In the genomic region with DNA sequence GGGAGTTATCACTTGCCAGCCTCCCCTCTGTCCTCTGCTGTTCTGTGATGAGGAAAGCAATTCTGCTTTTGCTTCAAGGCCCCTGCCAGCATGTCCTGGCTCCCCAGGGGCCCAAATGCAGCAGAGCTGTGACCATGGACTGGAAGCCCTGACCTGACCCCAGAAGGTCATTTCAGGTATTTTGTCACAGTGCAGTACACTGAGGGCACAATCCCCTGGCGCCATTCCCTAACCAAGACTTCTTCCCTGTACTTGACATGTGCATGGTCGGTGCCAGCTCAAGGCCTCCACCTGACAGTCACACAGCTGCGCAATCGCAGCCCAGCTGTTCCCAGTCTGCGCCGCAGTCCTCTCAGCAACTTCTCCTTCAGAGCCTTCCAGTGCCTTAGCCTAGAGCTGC, we compare ENCODE assay signal across 36 mouse cellular contexts. TPM values are rescaled to one million over a fixed set of nuclear protein-coding genes. Genes with fewer than 3 reads are reported as not detected.
"Had no signal": no experiment of that assay in that cellular context is flagged by ENCODE, and none has a peak within 500 bp of the region (broad histone marks: within the 10 kb centered on the region; RNA-seq: fewer than 3 reads in every experiment).

No protein-coding gene starts in this region.

- H3K9me3 ChIP-seq: heart, embryonic 10.5 days; heart, embryonic 12.5 days; hindbrain, embryonic 10.5 days; hindbrain, embryonic 12.5 days; intestine, embryonic 15.5 days; limb, embryonic 13.5 days; limb, embryonic 15.5 days; liver, embryonic 12.5 days; liver, embryonic 15.5 days had no signal

- H3K4me2 ChIP-seq: heart, embryonic 12.5 days; hindbrain, embryonic 12.5 days; hindbrain, embryonic 14.5 days; intestine, embryonic 15.5 days; limb, embryonic 13.5 days; limb, embryonic 15.5 days; liver, embryonic 12.5 days; liver, embryonic 15.5 days had no signal

- ATAC-seq: hindbrain, embryonic 16.5 days; inflammation-experienced regulatory T-cells, adult 6 months; intestine, embryonic 15.5 days; intestine, postnatal 0 days; liver, embryonic 12.5 days had no signal

- H3K27ac ChIP-seq: heart, embryonic 10.5 days; hindbrain, embryonic 10.5 days; hindbrain, embryonic 12.5 days; hindbrain, embryonic 14.5 days; intestine, embryonic 15.5 days; limb, embryonic 13.5 days; limb, embryonic 15.5 days; liver, embryonic 12.5 days; liver, embryonic 15.5 days had no signal

- H3K9ac ChIP-seq: heart, embryonic 12.5 days; hindbrain, embryonic 12.5 days; hindbrain, embryonic 14.5 days; intestine, embryonic 15.5 days; limb, embryonic 13.5 days; limb, embryonic 15.5 days; liver, embryonic 12.5 days; liver, embryonic 15.5 days had no signal

- H3K4me3 ChIP-seq: heart, embryonic 10.5 days; heart, embryonic 12.5 days; hindbrain, embryonic 10.5 days; hindbrain, embryonic 12.5 days; intestine, embryonic 15.5 days; limb, embryonic 13.5 days; limb, embryonic 15.5 days; liver, embryonic 12.5 days; liver, embryonic 15.5 days had no signal

- H3K27me3 ChIP-seq: intestine, embryonic 15.5 days had no signal

- DNase-seq: gastrocnemius, postnatal 10 days; gastrocnemius, postnatal 25 days; heart, adult 18-20 months; heart, postnatal 10 days; heart, postnatal 4 days; kidney, adult 18-20 months; kidney, adult 8-10 months; kidney, postnatal 14 days; kidney, postnatal 36 days; layer of hippocampus, adult 9-11 months; layer of hippocampus, postnatal 36 days; left cerebral cortex, postnatal 4 days had no signal

- H3K4me1 ChIP-seq: heart, embryonic 10.5 days; heart, embryonic 12.5 days; hindbrain, embryonic 10.5 days; hindbrain, embryonic 12.5 days; intestine, embryonic 15.5 days; limb, embryonic 13.5 days; limb, embryonic 15.5 days; liver, embryonic 12.5 days had no signal

RNA-seq across cellular contexts. Expression of a gene that starts 59.0 kb away (rescaled TPM):
- total RNA-seq: gastrocnemius, postnatal 10 days; gastrocnemius, postnatal 25 days; gastrocnemius, postnatal 4 days; granulocyte monocyte progenitor cell, adult 5-6 weeks; heart, adult 18-20 months; heart, adult 8-10 months; heart, postnatal 10 days; heart, postnatal 25 days; heart, postnatal 4 days; layer of hippocampus, adult 18-20 months; layer of hippocampus, postnatal 14 days; layer of hippocampus, postnatal 36 days; left cerebral cortex, adult 18-20 months; left cerebral cortex, postnatal 10 days; left cerebral cortex, postnatal 25 days; left cerebral cortex, postnatal 4 days had no signal
- polyA plus RNA-seq: heart, embryonic 10.5 days; hindbrain, embryonic 12.5 days; hindbrain, embryonic 16.5 days; large intestine, adult 2 months; limb, embryonic 11.5 days had no signal
